Mouse (Mus musculus) embryo, embryonic 11.5 days (tissue): ENCODE results near the gene Klf13.

Experiments
- DNase-seq: peaks from one replicate; pipeline ENCODE4 v3.0.0-alpha.2; 2012; ENCODE audit warnings: low read depth, low spot score

The Klf13 gene

GRCm38 (mm10) chr7:63888674-63889073 lies 50.0 kb downstream of the Klf13 start:
- DNase-seq, result no peak

DNA sequence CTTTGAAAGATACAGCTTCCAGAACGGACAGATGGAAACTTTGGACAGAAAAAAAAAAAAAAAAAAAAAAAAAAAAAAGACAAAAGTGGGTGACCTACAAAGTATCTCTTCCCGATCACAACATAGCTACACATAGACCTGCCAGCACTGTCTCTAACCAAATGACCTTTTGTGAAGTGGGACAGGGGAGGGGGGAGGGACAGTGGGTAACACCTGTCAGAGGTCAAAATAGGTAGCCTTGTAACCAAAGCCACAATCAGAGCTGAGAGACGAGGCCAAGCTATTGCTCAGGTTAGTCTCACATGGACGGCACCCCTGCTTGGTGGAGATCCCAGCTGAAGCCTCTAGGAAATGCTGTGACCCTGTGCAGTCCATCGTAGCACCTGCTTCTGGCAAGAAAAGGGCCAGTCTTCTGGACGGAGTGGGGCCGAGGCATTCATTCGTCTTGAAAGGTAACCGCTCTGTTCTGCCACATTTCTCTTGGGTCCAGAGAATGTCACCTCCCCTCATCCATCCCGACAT lies 51.1 kb downstream of the Klf13 start:
- DNase-seq, result no peak

GRCm38 (mm10) chr7:63887034-63887551 lies 51.6 kb downstream of the Klf13 start:
- DNase-seq, result no peak

- no peak for DNase-seq
Measured at GRCm38 (mm10) chr7:63885025-63885424, 53.7 kb downstream of the Klf13 start.

- DNase-seq, result no peak
Measured at GRCm38 (mm10) chr7:63882739-63883138, 56.0 kb downstream of the Klf13 start.

GRCm38 (mm10) chr7:63879583-63879982 lies 59.1 kb downstream of the Klf13 start:
- DNase-seq, result no peak

DNA sequence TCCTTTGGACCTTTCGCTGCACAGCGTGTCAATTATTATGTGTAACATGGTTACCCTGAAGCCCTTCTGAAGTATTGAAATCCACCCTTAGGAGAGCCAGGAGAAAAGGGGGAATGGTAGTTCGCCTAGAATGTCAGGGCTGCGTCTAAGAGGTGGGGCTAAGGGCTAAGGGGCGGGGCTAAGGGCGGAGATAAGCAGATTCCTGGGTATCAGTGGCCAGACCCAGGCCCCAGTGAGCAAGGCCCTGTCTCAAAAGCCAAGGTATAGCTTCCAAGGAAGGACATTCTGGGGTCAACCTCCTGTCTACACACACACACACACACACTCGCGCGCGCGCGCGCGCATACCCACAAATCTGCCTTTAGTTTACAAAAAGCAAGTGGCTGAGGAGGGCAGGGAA lies 61.1 kb downstream of the Klf13 start:
- no peak for DNase-seq

GRCm38 (mm10) chr7:63876640-63877039 lies 62.1 kb downstream of the Klf13 start:
- DNase-seq, result no peak

- no peak for DNase-seq
Measured at GRCm38 (mm10) chr7:63875686-63876085, 63.0 kb downstream of the Klf13 start.

DNA sequence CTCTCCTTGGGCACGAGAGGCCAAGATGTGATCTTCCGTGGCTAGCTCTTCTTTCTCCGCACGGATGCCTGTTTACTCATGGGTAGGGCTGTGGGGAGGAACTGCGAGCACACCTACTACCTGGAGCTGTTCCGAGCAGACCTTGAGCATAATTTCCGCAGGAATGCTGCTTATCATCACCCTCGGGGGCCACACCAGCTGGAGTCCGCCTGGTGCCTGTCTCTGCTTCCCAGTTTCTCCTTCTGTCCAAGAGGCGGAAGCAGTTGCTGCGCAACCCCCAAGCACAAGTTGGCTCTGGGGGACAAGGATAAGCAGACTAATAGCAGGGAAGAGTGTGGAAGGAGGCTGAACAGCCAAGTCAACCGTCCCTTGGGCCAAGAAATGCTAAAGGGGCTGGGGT lies 64.8 kb downstream of the Klf13 start:
- no peak for DNase-seq

- DNase-seq, result no peak
Measured at GRCm38 (mm10) chr7:63871698-63872097, 67.0 kb downstream of the Klf13 start.

DNA sequence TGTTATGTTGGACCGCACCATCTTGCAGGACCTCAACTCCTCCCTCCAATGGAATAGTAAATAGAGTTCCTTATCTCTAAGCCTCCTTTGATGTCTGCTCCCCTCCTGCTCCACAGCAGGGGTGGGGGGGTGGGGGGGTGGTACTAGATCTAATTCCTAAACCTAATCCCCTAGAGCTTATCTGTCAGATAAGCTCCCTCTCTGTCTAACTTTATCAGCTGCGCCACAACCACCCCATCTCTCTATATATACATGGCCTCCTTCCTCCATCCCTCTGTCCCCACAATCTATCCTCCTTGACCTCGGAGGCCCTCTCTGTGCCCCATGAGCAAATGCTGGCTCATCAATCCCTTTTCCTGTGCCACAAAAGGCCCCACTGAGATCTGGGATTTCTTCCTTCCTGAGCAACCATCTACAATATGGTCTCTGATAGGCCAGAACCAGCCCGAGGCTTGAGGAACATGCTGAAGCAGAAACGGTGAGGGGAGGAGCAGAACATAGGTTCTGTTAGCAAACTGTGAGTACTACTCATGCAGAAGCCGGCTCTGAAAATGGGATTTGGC lies 70.3 kb downstream of the Klf13 start:
- DNase-seq, result no peak

DNA sequence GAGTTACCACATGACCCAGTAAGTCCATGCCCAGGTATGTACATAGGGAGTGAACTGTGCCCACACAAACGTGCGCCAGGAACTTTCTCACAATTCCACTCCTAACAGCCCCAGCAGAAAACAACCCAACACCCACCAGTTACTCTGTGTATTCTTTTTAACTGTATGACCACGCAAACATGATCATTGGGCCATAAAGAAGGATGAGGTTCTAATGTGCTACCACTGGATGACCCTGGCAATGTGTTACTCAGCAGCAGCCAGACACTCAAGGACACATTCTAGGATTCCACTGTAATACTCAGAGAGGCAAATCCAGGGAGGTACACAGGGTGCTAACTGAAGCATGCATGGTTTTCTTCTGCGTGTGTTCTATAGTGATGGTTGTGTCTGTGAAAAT lies 72.8 kb downstream of the Klf13 start:
- no peak for DNase-seq

DNA sequence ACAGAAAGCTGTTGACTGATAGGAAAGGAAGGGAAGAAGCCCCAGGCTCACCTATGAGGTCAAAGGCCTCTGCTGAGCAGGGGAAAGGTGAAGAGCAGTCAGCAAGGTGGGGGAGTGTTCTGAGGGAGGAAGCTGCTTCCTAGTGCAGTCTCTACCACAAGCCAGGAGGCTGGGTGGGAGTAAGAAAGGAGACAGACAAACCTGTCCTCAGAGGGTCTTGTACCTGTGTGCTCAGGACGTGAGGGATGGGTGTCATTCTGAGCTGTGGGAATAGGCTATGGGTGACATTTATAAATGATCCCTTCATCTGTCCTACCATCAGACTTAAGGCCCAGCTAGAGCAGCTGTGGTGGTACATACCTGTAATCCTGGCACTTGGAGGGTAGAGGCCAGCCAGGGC lies 75.7 kb downstream of the Klf13 start:
- no peak for DNase-seq

- DNase-seq, result no peak
Measured at GRCm38 (mm10) chr7:63861123-63861522, 77.6 kb downstream of the Klf13 start.

DNA sequence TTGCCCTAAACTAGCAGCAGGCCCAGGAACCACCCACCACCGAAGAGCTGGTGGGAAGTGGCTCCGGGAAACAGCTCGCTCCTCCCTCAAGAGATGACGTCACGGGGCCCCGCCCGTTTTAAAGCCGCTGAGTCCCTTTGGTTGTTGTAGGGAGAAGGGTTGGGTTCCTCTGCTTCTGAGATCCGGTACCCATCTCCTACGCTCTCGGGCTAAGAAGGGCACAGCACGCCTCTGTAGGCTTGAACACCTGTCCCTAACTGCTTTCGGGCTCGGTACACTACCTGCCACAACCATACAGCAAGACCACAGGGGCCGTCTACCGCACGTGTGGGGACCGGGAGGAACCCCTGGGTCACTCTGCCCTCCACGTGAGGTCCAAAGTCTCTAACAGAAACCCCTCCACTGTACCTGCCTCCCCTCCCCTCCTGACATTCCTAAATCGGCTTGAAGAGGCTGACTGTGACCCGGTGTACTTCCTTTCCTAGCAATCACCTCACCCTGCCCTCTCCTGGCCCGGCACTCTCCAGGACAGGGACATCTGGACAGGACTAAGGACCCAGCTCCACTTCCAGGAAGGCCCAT lies 80.1 kb downstream of the Klf13 start:
- peak; percentile 59 for DNase-seq

GRCm38 (mm10) chr7:63857771-63858417 lies 80.8 kb downstream of the Klf13 start:
- DNase-seq, result no peak

DNA sequence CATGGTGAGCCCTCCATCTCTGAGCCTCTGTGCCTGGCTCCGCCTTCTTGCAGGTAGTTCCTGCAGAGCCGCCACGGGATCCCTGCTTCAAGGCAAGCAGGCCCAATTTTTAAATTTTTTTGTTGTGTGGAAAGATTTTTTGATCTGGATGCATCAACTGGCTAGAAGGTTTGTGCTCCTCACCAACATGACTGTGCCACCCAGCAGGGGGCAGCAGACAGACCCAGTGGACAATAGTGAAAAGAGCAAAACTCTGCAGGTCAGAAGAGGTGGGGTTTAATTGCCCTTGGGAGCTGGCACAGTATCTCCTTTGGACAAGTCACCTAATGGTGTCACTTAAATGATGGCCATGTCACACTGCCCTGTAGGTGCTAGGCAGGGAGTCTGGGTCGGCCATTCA lies 83.4 kb downstream of the Klf13 start:
- peak; percentile 26 for DNase-seq

GRCm38 (mm10) chr7:63851841-63852533 lies 86.7 kb downstream of the Klf13 start:
- no peak for DNase-seq
